Mouse (Mus musculus) ES-Bruce4 (cell line): ENCODE measurements around the gene Tmem163.

Experiments used
- CTCF ChIP-seq: IDR thresholded peaks from one replicate; pipeline ENCODE4 v1.8.1; 2011; ENCODE audit warnings: low read depth, low read length
- EP300 ChIP-seq: IDR thresholded peaks from 2 replicates; pipeline ENCODE4 v1.6.1; 2011; ENCODE audit warnings: low read depth, low read length; ENCODE audit not compliant: insufficient read depth
- POLR2A ChIP-seq: IDR thresholded peaks from one replicate; pipeline ENCODE4 v1.8.1; 2011; ENCODE audit warnings: low read length; ENCODE audit not compliant: insufficient read depth

GRCm38 (mm10) chr1:127596143-127596542 is 83.2 kb downstream of the Tmem163 start:
- no peak for TF ChIP-seq CTCF
- no peak for TF ChIP-seq POLR2A
- TF ChIP-seq EP300: no peak
